Mouse (Mus musculus) skeletal muscle tissue, postnatal 0 days (tissue): ENCODE results near the gene Klhl31. TPM values are rescaled to one million over a fixed set of nuclear protein-coding genes. Genes with fewer than 3 reads are reported as not detected.

ENCODE experiments used
- polyA plus RNA-seq: library from polyadenylated mRNA; unstranded; fragments of >200 nt; fragmentation: Nextera tagmentation; extraction: Ambion mirVana; gene quantifications from 2 replicates; pipeline ENCODE4 v1.2.1, GENCODE M21; 2015

Klhl31 gene
- 187 and 215 TPM in 2 replicates for polyA plus RNA-seq

GRCm38 (mm10) chr9:77636450-77636951, at the start of gene Klhl31:
TSS of gene Klhl31 (plus strand) at chr9:77636500.

Other genes starting within 250 kb of the Klhl31 start
- gene Lrrc1, start 91.6 kb upstream of the Klhl31 start, polyA plus RNA-seq, result 1.4 and 2.3 TPM in 2 replicates
- 3.6 and 4.2 TPM in 2 replicates for gene Gclc, start 118.0 kb downstream of the Klhl31 start, polyA plus RNA-seq